Mouse (Mus musculus): ENCODE results near the gene Adarb2. TPM values are rescaled to one million over a fixed set of nuclear protein-coding genes. Genes with fewer than 3 reads are reported as not detected.

Gene Adarb2
- polyA plus RNA-seq, 1 experiment from 2014 or later, result 5.5 TPM

GRCm38 (mm10) chr13:8493363-8493762 is 290.7 kb downstream of the Adarb2 start:
- no peak overlapping the region for H3K9ac ChIP-seq (ENCODE audit: low read length)
- H3K36me3 ChIP-seq (ENCODE audit: control insufficient read depth, insufficient read depth, low read length), result no peaks in the 10 kb centered on the region
- no peak overlapping the region for H3K27ac ChIP-seq (ENCODE audit: low read depth, low read length)
- DNase-seq (ENCODE audit: low spot score), result no peak
- no peaks in the 10 kb centered on the region for H3K27me3 ChIP-seq (ENCODE audit: control insufficient read depth, insufficient read depth, low read length)
- WGBS, result 85% methylated on average over 5 of the region's 5 CpGs
- H3K4me2 ChIP-seq (ENCODE audit: low read depth, low read length, severe bottlenecking), result no peak overlapping the region
- no peak overlapping the region for H3K4me3 ChIP-seq (ENCODE audit: low read depth, low read length)
- H3K4me1 ChIP-seq (replicated peaks; ENCODE audit: control insufficient read depth, insufficient read depth, low read length), result no peaks in the 10 kb centered on the region
- no peaks in the 10 kb centered on the region for H3K9me3 ChIP-seq (ENCODE audit: control insufficient read depth, low read length)
- no peak for ATAC-seq (replicated peaks; ENCODE audit: low FRiP score)

GRCm38 (mm10) chr13:8499551-8499950 is 296.9 kb downstream of the Adarb2 start:
- ATAC-seq (replicated peaks; ENCODE audit: low FRiP score) (no peak), DNase-seq (ENCODE audit: low spot score) (no peak)
- H3K27ac ChIP-seq (ENCODE audit: low read depth, low read length), result no peak overlapping the region
- H3K9me3 ChIP-seq (ENCODE audit: control insufficient read depth, low read length), result no peaks in the 10 kb centered on the region
- no peak overlapping the region for H3K4me2 ChIP-seq (ENCODE audit: low read depth, low read length, severe bottlenecking)
- WGBS, result 64% methylated on average over 5 of the region's 5 CpGs
- H3K9ac ChIP-seq (ENCODE audit: low read length), result no peak overlapping the region
- no peaks in the 10 kb centered on the region for H3K4me1 ChIP-seq (replicated peaks; ENCODE audit: control insufficient read depth, insufficient read depth, low read length)
- H3K36me3 ChIP-seq (ENCODE audit: control insufficient read depth, insufficient read depth, low read length), result no peaks in the 10 kb centered on the region
- H3K27me3 ChIP-seq (ENCODE audit: control insufficient read depth, insufficient read depth, low read length), result no peaks in the 10 kb centered on the region
- H3K4me3 ChIP-seq (ENCODE audit: low read depth, low read length), result no peak overlapping the region

- ATAC-seq (replicated peaks; ENCODE audit: low FRiP score), result no peak
- no peaks in the 10 kb centered on the region for H3K4me1 ChIP-seq (replicated peaks; ENCODE audit: control insufficient read depth, insufficient read depth, low read length)
- no peak overlapping the region for H3K4me2 ChIP-seq (ENCODE audit: low read depth, low read length, severe bottlenecking)
- WGBS, result 81% methylated on average over 7 of the region's 7 CpGs
- no peak overlapping the region for H3K9ac ChIP-seq (ENCODE audit: low read length)
- no peaks in the 10 kb centered on the region for H3K36me3 ChIP-seq (ENCODE audit: control insufficient read depth, insufficient read depth, low read length)
- no peak overlapping the region for H3K27ac ChIP-seq (ENCODE audit: low read depth, low read length)
- no peaks in the 10 kb centered on the region for H3K9me3 ChIP-seq (ENCODE audit: control insufficient read depth, low read length)
- no peaks in the 10 kb centered on the region for H3K27me3 ChIP-seq (ENCODE audit: control insufficient read depth, insufficient read depth, low read length)
- no peak overlapping the region for H3K4me3 ChIP-seq (ENCODE audit: low read depth, low read length)
- no peak for DNase-seq (ENCODE audit: low spot score)
These were observed 308.6 kb downstream of the Adarb2 start for GRCm38 (mm10) chr13:8511069-8511817.

GRCm38 (mm10) chr13:8515979-8516715 is 313.5 kb downstream of the Adarb2 start:
- ATAC-seq (replicated peaks; ENCODE audit: low FRiP score) (no peak), DNase-seq (ENCODE audit: low spot score) (no peak)
- no peak overlapping the region for H3K9ac ChIP-seq (ENCODE audit: low read length)
- no peaks in the 10 kb centered on the region for H3K27me3 ChIP-seq (ENCODE audit: control insufficient read depth, insufficient read depth, low read length)
- H3K4me3 ChIP-seq (ENCODE audit: low read depth, low read length), result no peak overlapping the region
- no peaks in the 10 kb centered on the region for H3K36me3 ChIP-seq (ENCODE audit: control insufficient read depth, insufficient read depth, low read length)
- H3K27ac ChIP-seq (ENCODE audit: low read depth, low read length), result no peak overlapping the region
- WGBS, result 92% methylated on average over 4 of the region's 4 CpGs
- no peaks in the 10 kb centered on the region for H3K4me1 ChIP-seq (replicated peaks; ENCODE audit: control insufficient read depth, insufficient read depth, low read length)
- no peak overlapping the region for H3K4me2 ChIP-seq (ENCODE audit: low read depth, low read length, severe bottlenecking)
- no peaks in the 10 kb centered on the region for H3K9me3 ChIP-seq (ENCODE audit: control insufficient read depth, low read length)

GRCm38 (mm10) chr13:8519204-8519603 is 316.5 kb downstream of the Adarb2 start:
- no peaks in the 10 kb centered on the region for H3K4me1 ChIP-seq (replicated peaks; ENCODE audit: control insufficient read depth, insufficient read depth, low read length)
- H3K9ac ChIP-seq (ENCODE audit: low read length), result no peak overlapping the region
- H3K4me2 ChIP-seq (ENCODE audit: low read depth, low read length, severe bottlenecking), result no peak overlapping the region
- no peak overlapping the region for H3K4me3 ChIP-seq (ENCODE audit: low read depth, low read length)
- 92% methylated on average over 5 of the region's 5 CpGs for WGBS
- no peaks in the 10 kb centered on the region for H3K9me3 ChIP-seq (ENCODE audit: control insufficient read depth, low read length)
- H3K27me3 ChIP-seq (ENCODE audit: control insufficient read depth, insufficient read depth, low read length), result no peaks in the 10 kb centered on the region
- no peak for ATAC-seq (replicated peaks; ENCODE audit: low FRiP score)
- DNase-seq (ENCODE audit: low spot score), result no peak
- no peak overlapping the region for H3K27ac ChIP-seq (ENCODE audit: low read depth, low read length)
- no peaks in the 10 kb centered on the region for H3K36me3 ChIP-seq (ENCODE audit: control insufficient read depth, insufficient read depth, low read length)

- Histone ChIP-seq H3K27me3 (ENCODE audit: control insufficient read depth, insufficient read depth, low read length) (no peaks in the 10 kb centered on the region), H3K4me2 (ENCODE audit: low read depth, low read length, severe bottlenecking) (no peak overlapping the region), H3K9me3 (ENCODE audit: control insufficient read depth, low read length) (no peaks in the 10 kb centered on the region), H3K9ac (ENCODE audit: low read length) (no peak overlapping the region), H3K36me3 (ENCODE audit: control insufficient read depth, insufficient read depth, low read length) (no peaks in the 10 kb centered on the region), H3K4me3 (ENCODE audit: low read depth, low read length) (no peak overlapping the region), H3K4me1 (replicated peaks; ENCODE audit: control insufficient read depth, insufficient read depth, low read length) (no peaks in the 10 kb centered on the region), H3K27ac (ENCODE audit: low read depth, low read length) (no peak overlapping the region)
- WGBS, result 76% methylated on average over 9 of the region's 9 CpGs
- ATAC-seq (replicated peaks; ENCODE audit: low FRiP score), result no peak
- DNase-seq (ENCODE audit: low spot score), result no peak
These were observed 323.3 kb downstream of the Adarb2 start for GRCm38 (mm10) chr13:8525748-8526631.

GRCm38 (mm10) chr13:8534265-8535113 is 331.8 kb downstream of the Adarb2 start:
- Histone ChIP-seq H3K9ac (ENCODE audit: low read length) (no peak overlapping the region), H3K27ac (ENCODE audit: low read depth, low read length) (no peak overlapping the region), H3K4me1 (replicated peaks; ENCODE audit: control insufficient read depth, insufficient read depth, low read length) (no peaks in the 10 kb centered on the region), H3K4me2 (ENCODE audit: low read depth, low read length, severe bottlenecking) (no peak overlapping the region), H3K27me3 (ENCODE audit: control insufficient read depth, insufficient read depth, low read length) (no peaks in the 10 kb centered on the region), H3K9me3 (ENCODE audit: control insufficient read depth, low read length) (no peaks in the 10 kb centered on the region), H3K36me3 (ENCODE audit: control insufficient read depth, insufficient read depth, low read length) (no peaks in the 10 kb centered on the region), H3K4me3 (ENCODE audit: low read depth, low read length) (no peak overlapping the region)
- WGBS, result 87% methylated on average over 9 of the region's 9 CpGs
- DNase-seq (ENCODE audit: low spot score), result no peak
- ATAC-seq (replicated peaks; ENCODE audit: low FRiP score), result no peak

GRCm38 (mm10) chr13:8538481-8538880 is 335.8 kb downstream of the Adarb2 start:
- 92% methylated on average over 2 of the region's 2 CpGs for WGBS
- H3K27ac ChIP-seq (ENCODE audit: low read depth, low read length), result no peak overlapping the region
- ATAC-seq (replicated peaks; ENCODE audit: low FRiP score) (no peak), DNase-seq (ENCODE audit: low spot score) (no peak)
- H3K36me3 ChIP-seq (ENCODE audit: control insufficient read depth, insufficient read depth, low read length), result no peaks in the 10 kb centered on the region
- H3K4me3 ChIP-seq (ENCODE audit: low read depth, low read length), result no peak overlapping the region
- H3K4me2 ChIP-seq (ENCODE audit: low read depth, low read length, severe bottlenecking), result no peak overlapping the region
- no peaks in the 10 kb centered on the region for H3K9me3 ChIP-seq (ENCODE audit: control insufficient read depth, low read length)
- H3K27me3 ChIP-seq (ENCODE audit: control insufficient read depth, insufficient read depth, low read length), result no peaks in the 10 kb centered on the region
- no peaks in the 10 kb centered on the region for H3K4me1 ChIP-seq (replicated peaks; ENCODE audit: control insufficient read depth, insufficient read depth, low read length)
- H3K9ac ChIP-seq (ENCODE audit: low read length), result no peak overlapping the region

Data from forebrain, embryonic 11.5 days (tissue).